Mouse (Mus musculus) heart, postnatal 25 days (tissue): ENCODE data around the gene Chrd. TPM values are rescaled to one million over a fixed set of nuclear protein-coding genes. Genes with fewer than 3 reads are reported as not detected.

Source experiments
- DNase-seq: peaks from one replicate; pipeline ENCODE4 v3.0.0; 2022; ENCODE audit warnings: low spot score
- intact Hi-C: fragments of 180-260 bp; cut with DNase I; formaldehyde crosslinking; loops from one replicate; pipeline ENCODE4 v1.15.1; 2025
- total RNA-seq, 2 experiments: library from RNA; stranded (reverse); gene quantifications; 2 replicates each; pipeline ENCODE4 v1.2.3; 2021

The Chrd gene
- total RNA-seq, 2 experiments from 2014 or later, result 2.0 to 2.7 TPM

- intact Hi-C loops, result no loop called here
- DNase-seq, result no peak
These were observed 53.6 kb downstream of the Chrd start for GRCm38 (mm10) chr16:20786556-20786955.

- intact Hi-C loops, result no loop called here
These were observed 58.9 kb downstream of the Chrd start for GRCm38 (mm10) chr16:20791803-20792202.

More at GRCm38 (mm10) chr16:20791803-20792202, 58.9 kb downstream of the Chrd start:
- no peak for DNase-seq

Other genes starting within 250 kb of the Chrd start
- 10 to 100 TPM; 52.4 to 59.1 TPM for gene Eif2b5, start 234.3 kb upstream of the Chrd start, total RNA-seq
- 10 to 100 TPM; 44.9 to 46.8 TPM for gene Dvl3, start 216.1 kb upstream of the Chrd start, total RNA-seq
- 100 to 1,000 TPM; 201 to 215 TPM for gene Ap2m1, start 197.6 kb upstream of the Chrd start, total RNA-seq
- 10 to 100 TPM; 64.9 to 69.4 TPM for gene Abcf3, start 184.6 kb upstream of the Chrd start, total RNA-seq
- gene Vwa5b2, start 143.7 kb upstream of the Chrd start, total RNA-seq, result under 1 TPM; 0.20 to 0.23 TPM
- 1 to 10 TPM; 5.6 to 6.4 TPM for gene Eef1akmt4, start 121.5 kb upstream of the Chrd start, total RNA-seq
- gene Gm49333, start 121.5 kb upstream of the Chrd start, total RNA-seq, result under 1 TPM in 1 of 2 experiments, not detected in 1; 0.16 TPM
- 10 to 100 TPM; 11.5 to 12.1 TPM for gene Alg3, start 121.4 kb upstream of the Chrd start, total RNA-seq
- gene Camk2n2, start 111.8 kb upstream of the Chrd start, total RNA-seq, result under 1 TPM; 0.65 to 0.73 TPM
- under 1 TPM; 0.56 to 0.57 TPM for gene Ece2, start 103.3 kb upstream of the Chrd start, total RNA-seq
- 100 to 1,000 TPM; 190 to 201 TPM for gene Psmd2, start 81.5 kb upstream of the Chrd start, total RNA-seq
- 100 to 1,000 TPM; 388 to 397 TPM for gene Eif4g1, start 64.8 kb upstream of the Chrd start, total RNA-seq
- gene Fam131a, start 39.9 kb upstream of the Chrd start, total RNA-seq, result 10 to 100 TPM; 28.3 to 31.4 TPM
- 10 to 100 TPM in 1 of 2 experiments, 1 to 10 TPM in 1; 9.0 to 10.5 TPM for gene Polr2h, start 15.5 kb upstream of the Chrd start, total RNA-seq
- gene Clcn2, start 15.4 kb upstream of the Chrd start, total RNA-seq, result 1 to 10 TPM; 1.5 to 2.1 TPM
- under 1 TPM in 1 of 2 experiments, not detected in 1; 0.50 TPM for gene Thpo, start 1.4 kb downstream of the Chrd start, total RNA-seq